Mouse (Mus musculus) left cerebral cortex, postnatal 25 days (tissue): ENCODE measurements around the gene Mphosph6. TPM values are rescaled to one million over a fixed set of nuclear protein-coding genes. Genes with fewer than 3 reads are reported as not detected.

ENCODE experiments used
- DNase-seq, 2 experiments: peaks; one replicate each; pipeline ENCODE4 v3.0.0; 2022; ENCODE audit warnings: low spot score in 2 of 2, mixed read lengths in 1 of 2
- intact Hi-C: fragments of 180-260 bp; cut with DNase I; formaldehyde crosslinking; loops from one replicate; pipeline ENCODE4 v1.15.1; 2025
- total RNA-seq, 2 experiments: library from RNA; stranded (reverse); gene quantifications; 2 replicates each; pipeline ENCODE4 v1.2.3; 2021

Mphosph6 gene
- total RNA-seq, 2 experiments from 2014 or later: 18.5 to 21.7 TPM

GRCm38 (mm10) chr8:117772126-117772525 is 29.6 kb downstream of the Mphosph6 start:
- DNase-seq: peak in 1 of 2 experiments; percentile 19
- intact Hi-C loops: loop anchor here (1.0 kb wide), 1 partner anchor 91 kb away; no protein-coding TSS in a partner anchor

- intact Hi-C loops: no loop called here
- no peak for DNase-seq
Observed at GRCm38 (mm10) chr8:117771115-117771836, 30.5 kb downstream of the Mphosph6 start.

- intact Hi-C loops: no loop called here
- no peak for DNase-seq
Observed at GRCm38 (mm10) chr8:117768971-117769370, 32.8 kb downstream of the Mphosph6 start.

GRCm38 (mm10) chr8:117765947-117766346 is 35.8 kb downstream of the Mphosph6 start:
- intact Hi-C loops: no loop called here
- no peak for DNase-seq

- DNase-seq: no peak
- intact Hi-C loops: no loop called here
Observed at GRCm38 (mm10) chr8:117764625-117765024, 37.1 kb downstream of the Mphosph6 start.

GRCm38 (mm10) chr8:117762776-117763175 is 39.0 kb downstream of the Mphosph6 start:
- intact Hi-C loops: no loop called here
- no peak for DNase-seq

- intact Hi-C loops: no loop called here
- DNase-seq: no peak
Observed at GRCm38 (mm10) chr8:117757900-117758299, 43.8 kb downstream of the Mphosph6 start.

- intact Hi-C loops: no loop called here
- no peak for DNase-seq
Observed at GRCm38 (mm10) chr8:117749436-117749835, 52.3 kb downstream of the Mphosph6 start.

- intact Hi-C loops: no loop called here
- DNase-seq: no peak
Observed at GRCm38 (mm10) chr8:117747886-117748730, 53.6 kb downstream of the Mphosph6 start.

GRCm38 (mm10) chr8:117747428-117747827 is 54.3 kb downstream of the Mphosph6 start:
- intact Hi-C loops: no loop called here
- DNase-seq: no peak

- intact Hi-C loops: no loop called here
- no peak for DNase-seq
Observed at GRCm38 (mm10) chr8:117746651-117747050, 55.1 kb downstream of the Mphosph6 start.

- no peak for DNase-seq
- intact Hi-C loops: no loop called here
Observed at GRCm38 (mm10) chr8:117742431-117743012, 59.2 kb downstream of the Mphosph6 start.

Other genes with a start within 250 kb of the Mphosph6 start
- gene Sdr42e1, start 128.3 kb downstream of the Mphosph6 start, total RNA-seq: 1 to 10 TPM; 4.8 to 5.2 TPM
- gene Hsd17b2, start 100.0 kb downstream of the Mphosph6 start, total RNA-seq: under 1 TPM in 1 of 2 experiments, not detected in 1; 0.55 TPM